Mouse (Mus musculus) myocyte (in vitro differentiated cells): ENCODE results near the gene Olfr1396.

Source experiments
- MAX ChIP-seq: IDR thresholded peaks from one replicate; pipeline ENCODE4 v1.6.1; 2011; ENCODE audit warnings: low read depth, mild to moderate bottlenecking, control low read depth
- USF1 ChIP-seq: IDR thresholded peaks from one replicate; pipeline ENCODE4 v1.6.1; 2011; ENCODE audit warnings: low read depth, mild to moderate bottlenecking, control low read depth, moderate library complexity

GRCm38 (mm10) chr11:49091171-49091570 lies 23.5 kb downstream of the Olfr1396 start:
- no peak for TF ChIP-seq USF1
- TF ChIP-seq MAX: no peak
